Mouse (Mus musculus): ENCODE data around the gene Npl.

DNA sequence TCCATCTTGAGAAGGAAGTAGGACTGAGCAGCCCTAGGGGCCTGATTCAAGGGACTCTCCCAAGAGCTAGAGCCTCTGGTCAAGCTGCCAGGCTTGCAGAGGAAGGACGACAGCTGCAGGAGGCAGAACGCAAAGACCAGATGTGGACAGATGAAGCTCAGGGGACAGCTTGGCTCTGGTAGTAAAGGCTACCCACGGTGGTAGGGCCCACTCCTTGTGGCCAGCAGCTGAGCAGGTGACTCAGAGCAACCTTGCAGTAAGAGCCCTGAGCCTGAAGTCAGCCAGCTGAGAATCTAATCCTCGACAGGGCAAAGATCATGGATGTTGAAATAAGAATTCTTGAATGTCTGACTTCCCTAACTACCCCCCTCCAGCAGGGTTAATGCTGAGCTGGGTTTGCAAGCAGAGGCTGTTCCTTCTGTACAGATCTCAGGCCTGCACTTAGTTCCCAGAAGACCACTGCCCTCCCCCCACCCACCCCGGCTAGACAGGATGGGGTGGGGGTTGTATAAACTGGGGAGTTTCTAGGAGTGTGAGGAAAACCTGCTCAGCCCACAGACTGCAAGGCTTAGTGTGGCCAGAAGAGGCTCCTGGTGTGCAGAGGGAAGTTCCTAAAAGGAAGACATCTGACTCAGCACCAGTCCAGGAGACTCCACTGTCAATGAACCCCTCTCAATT, 48.1 kb downstream of the Npl start:
- TF ChIP-seq CTCF (IDR thresholded peaks at IDR 0.05; ENCODE audit: low read depth) (no peak), EP300 (IDR thresholded peaks at IDR 0.05; ENCODE audit: low read depth) (no peak)

Measured in heart, postnatal 0 days (tissue).